Mouse (Mus musculus): ENCODE measurements around the gene Top3b. TPM values are rescaled to one million over a fixed set of nuclear protein-coding genes. Genes with fewer than 3 reads are reported as not detected.

The Top3b gene
- polyA plus RNA-seq, 1 experiment = 65.0 TPM

DNA sequence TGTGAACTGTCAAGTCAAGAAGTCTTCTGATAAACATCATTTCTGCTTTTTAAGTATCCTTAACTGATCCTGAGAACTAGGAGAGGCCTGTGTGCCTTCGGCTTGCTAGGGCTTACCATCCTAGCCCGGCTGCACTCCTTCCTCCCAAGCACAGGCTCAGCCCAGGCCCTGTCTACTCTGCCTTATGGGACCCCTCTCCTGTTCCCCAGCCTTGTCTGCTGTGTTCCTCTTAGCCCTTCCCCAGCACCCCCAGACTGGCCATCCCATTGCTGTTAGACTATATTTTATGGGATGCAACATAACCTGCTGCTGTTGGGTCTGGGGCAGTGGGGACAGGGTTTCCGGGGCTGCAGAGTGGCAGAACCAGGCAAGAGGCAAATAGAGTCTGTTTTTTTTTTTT, 59.8 kb downstream of the Top3b start:
- TF ChIP-seq CTCF (IDR thresholded peaks at IDR 0.05; ENCODE audit: control insufficient read depth, insufficient read depth, low read length) (no peak), POLR2A (IDR thresholded peaks at IDR 0.05; ENCODE audit: borderline replicate concordance, control insufficient read depth, low read depth, low read length) (no peak)
- Histone ChIP-seq H3K27ac (ENCODE audit: control insufficient read depth, insufficient read depth, low read depth, low read length, poor library complexity) (no peak overlapping the region), H3K4me1 (ENCODE audit: control insufficient read depth, insufficient read depth, low read length) (no peaks in the 10 kb centered on the region), H3K4me3 (replicated peaks; ENCODE audit: control insufficient read depth, low read depth, low read length) (no peak overlapping the region)
- 76% methylated on average over 3 of the region's 3 CpGs for WGBS

DNA sequence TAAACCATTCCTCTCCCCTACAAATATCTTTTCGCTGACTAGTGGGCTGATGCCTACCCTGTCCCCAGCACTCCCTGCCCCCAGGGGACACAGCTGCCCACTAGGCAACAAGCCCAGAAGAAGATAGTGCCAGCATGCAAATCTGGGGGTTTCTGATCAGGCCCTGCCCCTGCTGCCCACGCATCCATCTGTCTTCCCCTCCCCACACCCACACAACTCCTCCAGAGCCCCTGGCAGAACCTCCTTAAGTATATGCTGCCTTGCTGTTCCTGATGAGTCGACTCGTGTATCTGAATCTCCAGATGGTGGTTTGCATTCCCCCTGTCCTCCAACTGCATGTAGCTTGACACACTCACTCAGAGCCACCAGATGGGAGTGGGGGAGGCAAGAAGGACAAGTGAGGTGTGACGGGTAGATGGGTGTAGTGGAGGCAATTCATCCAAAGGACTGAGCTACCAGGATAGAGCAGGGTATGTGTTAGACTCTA, 60.3 kb downstream of the Top3b start:
- no peaks in the 10 kb centered on the region for H3K4me1 ChIP-seq (ENCODE audit: control insufficient read depth, insufficient read depth, low read length)
- H3K4me3 ChIP-seq (replicated peaks; ENCODE audit: control insufficient read depth, low read depth, low read length) = no peak overlapping the region
- TF ChIP-seq CTCF (IDR thresholded peaks at IDR 0.05; ENCODE audit: control insufficient read depth, insufficient read depth, low read length) = no peak
- no peak for TF ChIP-seq POLR2A (IDR thresholded peaks at IDR 0.05; ENCODE audit: borderline replicate concordance, control insufficient read depth, low read depth, low read length)
- H3K27ac ChIP-seq (ENCODE audit: control insufficient read depth, insufficient read depth, low read depth, low read length, poor library complexity) = no peak overlapping the region
- 64% methylated on average over 5 of the region's 5 CpGs for WGBS

DNA sequence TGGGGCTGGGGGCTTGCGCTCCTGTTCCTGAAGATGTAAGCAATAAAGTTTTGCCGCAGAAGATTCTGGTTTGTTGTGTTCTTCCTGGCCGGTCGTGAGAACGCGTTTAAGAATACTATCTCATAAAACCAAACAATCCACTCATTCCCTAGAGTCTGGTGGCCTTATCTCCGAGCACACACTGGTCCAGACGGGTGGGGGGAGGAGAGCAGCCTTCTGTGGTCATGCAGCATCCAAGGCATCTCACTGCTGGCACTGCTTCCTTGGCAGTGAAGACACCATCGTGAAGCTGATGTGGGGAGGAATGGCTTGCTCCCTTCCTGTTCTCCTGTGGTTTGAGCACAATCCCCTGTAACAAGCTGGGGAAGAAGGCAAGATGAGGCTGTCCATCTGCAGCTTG, 69.0 kb downstream of the Top3b start:
- Histone ChIP-seq H3K27ac (ENCODE audit: control insufficient read depth, insufficient read depth, low read depth, low read length, poor library complexity) (no peak overlapping the region), H3K4me1 (ENCODE audit: control insufficient read depth, insufficient read depth, low read length) (no peaks in the 10 kb centered on the region), H3K4me3 (replicated peaks; ENCODE audit: control insufficient read depth, low read depth, low read length) (no peak overlapping the region)
- no peak for TF ChIP-seq POLR2A (IDR thresholded peaks at IDR 0.05; ENCODE audit: borderline replicate concordance, control insufficient read depth, low read depth, low read length)
- no peak for TF ChIP-seq CTCF (IDR thresholded peaks at IDR 0.05; ENCODE audit: control insufficient read depth, insufficient read depth, low read length)
- WGBS = 80% methylated on average over 9 of the region's 9 CpGs

DNA sequence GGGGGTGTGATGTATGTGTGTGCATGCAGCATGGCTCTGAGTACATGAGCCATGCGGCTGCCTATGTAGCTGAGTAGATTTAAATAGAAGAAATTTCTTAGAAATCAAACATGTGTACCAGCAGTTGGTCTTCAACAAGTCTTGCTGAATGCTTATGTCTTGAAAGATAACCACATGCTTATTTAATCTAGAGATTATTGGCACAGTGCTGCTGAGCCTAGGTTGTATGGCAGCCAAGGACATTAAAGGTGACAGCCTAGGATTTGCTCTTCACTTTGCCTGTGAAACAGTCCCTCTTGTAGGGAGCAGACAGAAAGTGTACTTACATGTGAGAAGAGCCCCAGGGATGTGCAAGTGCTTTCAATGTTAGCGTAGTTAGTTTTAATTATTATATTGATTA, 70.5 kb downstream of the Top3b start:
- TF ChIP-seq POLR2A (IDR thresholded peaks at IDR 0.05; ENCODE audit: borderline replicate concordance, control insufficient read depth, low read depth, low read length) (no peak), CTCF (IDR thresholded peaks at IDR 0.05; ENCODE audit: control insufficient read depth, insufficient read depth, low read length) (no peak)
- H3K27ac ChIP-seq (ENCODE audit: control insufficient read depth, insufficient read depth, low read depth, low read length, poor library complexity) = no peak overlapping the region
- no peaks in the 10 kb centered on the region for H3K4me1 ChIP-seq (ENCODE audit: control insufficient read depth, insufficient read depth, low read length)
- whole genome bisulfite sequencing = 75% methylated on average over 2 of the region's 2 CpGs
- H3K4me3 ChIP-seq (replicated peaks; ENCODE audit: control insufficient read depth, low read depth, low read length) = no peak overlapping the region

Other genes starting within 250 kb of the Top3b start
- not detected in 2 replicates for gene Olfr19, start 194.3 kb upstream of the Top3b start, polyA plus RNA-seq (2011; ENCODE audit: insufficient read depth, insufficient read length, low replicate concordance, missing spikeins)
- gene Spag6l, start 41.3 kb upstream of the Top3b start, polyA plus RNA-seq (2011; ENCODE audit: insufficient read depth, insufficient read length, low replicate concordance, missing spikeins) = not detected in 2 replicates
- gene Igll1, start 6.8 kb upstream of the Top3b start, polyA plus RNA-seq (2011; ENCODE audit: insufficient read depth, insufficient read length, low replicate concordance, missing spikeins) = 6.4 and 9.2 TPM in 2 replicates
- gene Vpreb1, start 107 bp downstream of the Top3b start, polyA plus RNA-seq (2011; ENCODE audit: insufficient read depth, insufficient read length, low replicate concordance, missing spikeins) = 16.3 and 26.8 TPM in 2 replicates
- gene Ppm1f, start 25.7 kb downstream of the Top3b start, polyA plus RNA-seq (2011; ENCODE audit: insufficient read depth, insufficient read length, low replicate concordance, missing spikeins) = 3.8 and 4.6 TPM in 2 replicates
- gene Mapk1, start 112.6 kb downstream of the Top3b start, polyA plus RNA-seq (2011; ENCODE audit: insufficient read depth, insufficient read length, low replicate concordance, missing spikeins) = 65.8 and 76.8 TPM in 2 replicates
- gene Ypel1, start 199.0 kb downstream of the Top3b start, polyA plus RNA-seq (2011; ENCODE audit: insufficient read depth, insufficient read length, low replicate concordance, missing spikeins) = 1.4 TPM in 1 of 2 replicates, not detected in the other
- gene Ppil2, start 240.5 kb downstream of the Top3b start, polyA plus RNA-seq (2011; ENCODE audit: insufficient read depth, insufficient read length, low replicate concordance, missing spikeins) = 54.0 and 99.6 TPM in 2 replicates